Mouse (Mus musculus) limb, embryonic 14.5 days (tissue): ENCODE data around the gene Tmem144. TPM values are rescaled to one million over a fixed set of nuclear protein-coding genes. Genes with fewer than 3 reads are reported as not detected.

ENCODE experiments used
- ATAC-seq: fragments of 200-750 bp; cut with Nextera tagmentation; 2 replicates; pipeline ENCODE4 v1.8.0; 2017; ENCODE audit warnings: low read depth, moderate number of reproducible peaks, moderate TSS enrichment; ENCODE audit not compliant: low FRiP score
- DNase-seq: peaks from one replicate; pipeline ENCODE4 v3.0.0-alpha.2; 2015; ENCODE audit warnings: low spot score
- H3K27ac ChIP-seq: fragments of 300-500 bp; sonication (generic); replicated peaks from 2 replicates; pipeline ENCODE4 v1.5.1; 2014; ENCODE audit warnings: low read depth, mild to moderate bottlenecking, low read length, moderate library complexity, mixed read lengths
- H3K27me3 ChIP-seq: fragments of 300-500 bp; sonication (generic); 2 replicates; pipeline ENCODE4 v1.6.1; 2014; ENCODE audit warnings: low read length, mixed read lengths; ENCODE audit not compliant: control insufficient read depth, insufficient read depth
- H3K36me3 ChIP-seq: fragments of 300-500 bp; sonication (generic); 2 replicates; pipeline ENCODE4 v1.6.1; 2014; ENCODE audit warnings: mild to moderate bottlenecking, low read length, moderate library complexity, mixed read lengths; ENCODE audit not compliant: control insufficient read depth, insufficient read depth
- H3K4me1 ChIP-seq: fragments of 300-500 bp; sonication (generic); 2 replicates; pipeline ENCODE4 v1.6.1; 2014; ENCODE audit warnings: antibody characterized with exemption, low read length, mixed read lengths; ENCODE audit not compliant: control insufficient read depth, insufficient read depth
- H3K4me2 ChIP-seq: fragments of 300-500 bp; sonication (generic); replicated peaks from 2 replicates; pipeline ENCODE4 v1.6.1; 2014; ENCODE audit warnings: low read depth, mild to moderate bottlenecking, low read length, moderate library complexity; ENCODE audit not compliant: severe bottlenecking
- H3K4me3 ChIP-seq: fragments of 300-500 bp; sonication (generic); replicated peaks from 2 replicates; pipeline ENCODE4 v1.5.1; 2014; ENCODE audit warnings: low read length
- H3K9ac ChIP-seq: fragments of 300-500 bp; sonication (generic); 2 replicates; pipeline ENCODE4 v1.6.1; 2014; ENCODE audit warnings: mild to moderate bottlenecking, low read depth, low read length, moderate library complexity; ENCODE audit not compliant: severe bottlenecking
- H3K9me3 ChIP-seq: fragments of 300-500 bp; sonication (generic); 2 replicates; pipeline ENCODE4 v1.6.1; 2016; ENCODE audit warnings: low read length; ENCODE audit not compliant: control insufficient read depth
- POLR2A ChIP-seq: fragments of 200-500 bp; IDR thresholded peaks from 2 replicates; pipeline ENCODE4 v1.8.0; 2012; ENCODE audit warnings: inconsistent platforms, mild to moderate bottlenecking, moderate library complexity, borderline replicate concordance; ENCODE audit not compliant: insufficient read depth, insufficient read length; ENCODE audit errors: extremely low read depth
- WGBS: fragments of 180-500 bp; shearing (Covaris S2); extraction: QIAGEN DNeasy Blood & Tissue Kit; methylation state at CpG from one replicate; pipeline ENCODE4 v1.1.7; 2014; 5-methylcytosine and 5-hydroxymethylcytosine counted together
- polyA plus RNA-seq, 2 experiments: library from polyadenylated mRNA; depleted of rRNA in 1 of 2; stranded (reverse) in 1 of 2; unstranded in 1 of 2; fragments of >200 nt; fragmentation: Nextera tagmentation in 1 of 2; extraction: Ambion mirVana in 1 of 2; gene quantifications; 2 replicates each; pipeline versions ENCODE4 v1.2.1 to v1.2.3; 2012 to 2014

The Tmem144 gene
- polyA plus RNA-seq, 2 experiments: 1.2 to 3.3 TPM

GRCm38 (mm10) chr3:79897534-79898370 is 45.2 kb upstream of the Tmem144 start:
- ATAC-seq: no peak
- Histone ChIP-seq H3K4me1 (no peaks in the 10 kb centered on the region), H3K27ac (no peak overlapping the region), H3K36me3 (no peaks in the 10 kb centered on the region), H3K4me2 (no peak overlapping the region), H3K9ac (no peak overlapping the region), H3K27me3 (no peaks in the 10 kb centered on the region), H3K9me3 (no peaks in the 10 kb centered on the region), H3K4me3 (no peak overlapping the region)
- DNase-seq: no peak
- WGBS: 74% methylated on average over 13 of the region's 13 CpGs
- TF ChIP-seq POLR2A: no peak

GRCm38 (mm10) chr3:79887966-79888365 is 35.4 kb upstream of the Tmem144 start:
- peak overlapping the region; percentile 15; the same call in 1 of the 2 replicates for H3K4me2 ChIP-seq
- no peaks in the 10 kb centered on the region for H3K36me3 ChIP-seq
- no peaks in the 10 kb centered on the region for H3K27me3 ChIP-seq
- no peak; the same call in 1 of the 2 replicates for ATAC-seq
- H3K9ac ChIP-seq: no peak overlapping the region
- no peak overlapping the region for H3K27ac ChIP-seq
- 86% methylated on average over 2 of the region's 2 CpGs for WGBS
- no peak for TF ChIP-seq POLR2A
- H3K4me1 ChIP-seq: peaks cover 22% of the 10 kb centered on the region
- no peak for DNase-seq
- H3K9me3 ChIP-seq: no peaks in the 10 kb centered on the region
- H3K4me3 ChIP-seq: no peak overlapping the region

GRCm38 (mm10) chr3:79887161-79887855 is 34.7 kb upstream of the Tmem144 start:
- Histone ChIP-seq H3K27ac (no peak overlapping the region), H3K4me3 (peak overlapping the region; percentile 36; the same call in 1 of the 2 replicates), H3K9ac (no peak overlapping the region), H3K4me2 (peak overlapping the region; percentile 59), H3K36me3 (no peaks in the 10 kb centered on the region), H3K4me1 (peaks cover 22% of the 10 kb centered on the region), H3K27me3 (no peaks in the 10 kb centered on the region), H3K9me3 (no peaks in the 10 kb centered on the region)
- ATAC-seq: peak; percentile 50; the same call in 1 of the 2 replicates
- no peak for TF ChIP-seq POLR2A
- DNase-seq: peak; percentile 76
- 20% methylated on average over 8 of the region's 8 CpGs for WGBS

GRCm38 (mm10) chr3:79886357-79887091 is 34.0 kb upstream of the Tmem144 start:
- 55% methylated on average over 23 of the region's 23 CpGs for whole genome bisulfite sequencing
- ATAC-seq: peak; percentile 29; the same call in 1 of the 2 replicates
- no peak for TF ChIP-seq POLR2A
- peak; percentile 12 for DNase-seq
- Histone ChIP-seq H3K27me3 (no peaks in the 10 kb centered on the region), H3K27ac (0 out of 2 replicates have a peak overlapping the region, but pooled peaks have one; percentile 26), H3K4me1 (peaks cover 22% of the 10 kb centered on the region), H3K36me3 (no peaks in the 10 kb centered on the region), H3K9ac (peak overlapping the region; percentile 45), H3K9me3 (no peaks in the 10 kb centered on the region), H3K4me3 (peak overlapping the region; percentile 36), H3K4me2 (peak overlapping the region; percentile 59)
